Mouse (Mus musculus): ENCODE data around the gene Arhgap4.

Gene Arhgap4

GRCm38 (mm10) chrX:73921823-73922549 is at the start of gene Arhgap4, which contains the start of gene Naa10:
Gene Arhgap4, minus strand, starts transcription at chrX:73921870.
Gene Naa10, minus strand, starts transcription at chrX:73921944.
- DNase-seq, result peak; percentile 91

GRCm38 (mm10) chrX:73970781-73971180 is 49.1 kb upstream of the Arhgap4 start:
- no peak for DNase-seq

GRCm38 (mm10) chrX:73969729-73970128 is 48.1 kb upstream of the Arhgap4 start:
- no peak for DNase-seq

- DNase-seq, result no peak
Observed at GRCm38 (mm10) chrX:73969167-73969566, 47.5 kb upstream of the Arhgap4 start.

GRCm38 (mm10) chrX:73967177-73968075 is 45.8 kb upstream of the Arhgap4 start:
- DNase-seq, result peak; percentile 94

GRCm38 (mm10) chrX:73966248-73967176 is 44.8 kb upstream of the Arhgap4 start, which contains the start of gene Hcfc1:
Gene Hcfc1, minus strand, starts transcription at chrX:73966357.
- DNase-seq, result peak; percentile 91

- peak; percentile 77 for DNase-seq
Observed at GRCm38 (mm10) chrX:73965307-73965706, 43.6 kb upstream of the Arhgap4 start.

GRCm38 (mm10) chrX:73964363-73964762 is 42.7 kb upstream of the Arhgap4 start:
- no peak for DNase-seq

- no peak for DNase-seq
Observed at GRCm38 (mm10) chrX:73954988-73955387, 33.3 kb upstream of the Arhgap4 start.

GRCm38 (mm10) chrX:73952603-73953002 is 30.9 kb upstream of the Arhgap4 start:
- DNase-seq, result no peak

GRCm38 (mm10) chrX:73949341-73949740 is 27.7 kb upstream of the Arhgap4 start:
- no peak for DNase-seq

GRCm38 (mm10) chrX:73948647-73949046 is 27.0 kb upstream of the Arhgap4 start:
- DNase-seq, result peak; percentile 22

GRCm38 (mm10) chrX:73946896-73947295 is 25.2 kb upstream of the Arhgap4 start:
- DNase-seq, result no peak

- no peak for DNase-seq
Observed at GRCm38 (mm10) chrX:73942294-73942693, 20.6 kb upstream of the Arhgap4 start.

GRCm38 (mm10) chrX:73941860-73942259 is 20.2 kb upstream of the Arhgap4 start:
- no peak for DNase-seq

GRCm38 (mm10) chrX:73931871-73932270 is 10.2 kb upstream of the Arhgap4 start:
- DNase-seq, result no peak

GRCm38 (mm10) chrX:73930402-73931062 is 8.9 kb upstream of the Arhgap4 start, which contains the start of gene Renbp:
Gene Renbp, minus strand, starts transcription at chrX:73930850.
- DNase-seq, result peak; percentile 74

- DNase-seq, result no peak
Observed at GRCm38 (mm10) chrX:73922550-73922882, 846 bp upstream of the Arhgap4 start.

- DNase-seq, result no peak
Observed at GRCm38 (mm10) chrX:73921285-73921822, 316 bp downstream of the Arhgap4 start.

- no peak for DNase-seq
Observed at GRCm38 (mm10) chrX:73918631-73919030, 3.0 kb downstream of the Arhgap4 start.

GRCm38 (mm10) chrX:73916945-73917344 is 4.7 kb downstream of the Arhgap4 start:
- no peak for DNase-seq
